13 mouse cellular contexts compared by ENCODE assay signal in the genomic region with DNA sequence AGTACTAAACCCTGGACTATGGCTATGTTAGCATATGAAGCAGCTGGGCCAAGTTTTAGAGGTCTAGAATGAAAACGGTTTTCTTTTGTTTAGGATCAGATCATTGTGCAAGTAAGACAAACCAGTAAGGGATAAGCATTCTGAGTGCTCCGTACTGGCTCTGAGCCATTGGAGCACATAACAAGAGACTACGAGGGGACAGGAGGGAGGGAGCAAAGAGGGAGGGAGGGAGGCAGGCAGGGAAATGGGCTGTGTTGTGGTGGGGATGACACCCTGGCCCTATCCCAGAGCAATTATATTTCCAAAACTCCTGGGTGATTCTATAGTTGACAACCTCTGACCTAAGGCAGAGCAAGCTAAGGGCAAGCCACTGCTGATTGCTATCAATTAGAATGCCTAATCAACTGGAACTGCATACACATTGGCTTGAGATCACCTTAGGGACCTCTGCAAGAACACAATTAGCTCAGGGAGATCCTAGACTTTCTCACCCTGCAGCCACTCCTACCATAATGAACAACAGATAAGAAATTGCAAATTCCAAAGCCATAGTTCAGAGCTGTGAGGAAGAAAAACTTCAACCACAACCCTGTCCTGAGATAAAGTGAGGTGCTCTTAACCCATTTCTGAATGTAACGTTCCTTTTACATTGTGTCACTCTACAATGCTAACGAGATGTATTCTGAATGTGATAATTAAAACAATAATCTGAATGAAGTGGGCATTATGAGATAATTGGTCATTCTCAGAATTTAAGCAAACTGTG.
DNase-seq lines count a peak whose midpoint lies in the region; ATAC-seq lines count a peak whose summit lies in the region.
"Had no signal": no experiment of that assay in that cellular context is flagged by ENCODE, and none has a peak within 500 bp of the region (broad histone marks: within the 10 kb centered on the region; RNA-seq: fewer than 3 reads in every experiment).

No protein-coding gene starts in this region.

- H3K27me3 ChIP-seq in forebrain, embryonic 11.5 days (ENCODE audit: control insufficient read depth, insufficient read depth, low read length) = no peaks in the 10 kb centered on the region
- peaks cover 7% of the 10 kb centered on the region; the same call in 1 of the 2 replicates for H3K27me3 ChIP-seq in forebrain, embryonic 10.5 days (ENCODE audit: poor library complexity, severe bottlenecking)
- H3K27me3 ChIP-seq in neural tube, embryonic 11.5 days (ENCODE audit: control insufficient read depth, insufficient read depth, low read length) = no peaks in the 10 kb centered on the region
- H3K27me3 ChIP-seq in midbrain, embryonic 13.5 days = 0 out of 2 replicates have a peak, but pooled peaks cover 7% of the 10 kb centered on the region
- H3K27me3 ChIP-seq in heart, embryonic 11.5 days (ENCODE audit: control insufficient read depth, insufficient read depth, low read length) = no peaks in the 10 kb centered on the region
- H3K27me3 ChIP-seq: megakaryocyte, embryonic 14.5 days had no signal

- H3K27ac ChIP-seq in forebrain, embryonic 11.5 days (ENCODE audit: low read depth, low read length) = no peak overlapping the region
- no peak overlapping the region for H3K27ac ChIP-seq in forebrain, embryonic 10.5 days
- H3K27ac ChIP-seq in neural tube, embryonic 11.5 days (ENCODE audit: low read depth, low read length) = no peak overlapping the region
- no peak overlapping the region for H3K27ac ChIP-seq in midbrain, embryonic 13.5 days
- H3K27ac ChIP-seq in heart, embryonic 11.5 days (ENCODE audit: low read depth, low read length) = no peak overlapping the region

- H3K36me3 ChIP-seq in forebrain, embryonic 11.5 days (ENCODE audit: control insufficient read depth, insufficient read depth, low read length) = no peaks in the 10 kb centered on the region
- H3K36me3 ChIP-seq in forebrain, embryonic 10.5 days (replicated peaks) = peaks cover 5% of the 10 kb centered on the region; the same call in 1 of the 2 replicates
- H3K36me3 ChIP-seq in neural tube, embryonic 11.5 days (ENCODE audit: control insufficient read depth, insufficient read depth, low read length) = no peaks in the 10 kb centered on the region
- no peaks in the 10 kb centered on the region for H3K36me3 ChIP-seq in midbrain, embryonic 13.5 days
- no peaks in the 10 kb centered on the region for H3K36me3 ChIP-seq in heart, embryonic 11.5 days (ENCODE audit: control insufficient read depth, insufficient read depth, low read length)

- H3K9me3 ChIP-seq in forebrain, embryonic 11.5 days (ENCODE audit: control insufficient read depth, low read length) = no peaks in the 10 kb centered on the region
- H3K9me3 ChIP-seq in forebrain, embryonic 10.5 days = no peaks in the 10 kb centered on the region
- no peaks in the 10 kb centered on the region for H3K9me3 ChIP-seq in neural tube, embryonic 11.5 days (ENCODE audit: control insufficient read depth, low read length)
- no peaks in the 10 kb centered on the region for H3K9me3 ChIP-seq in midbrain, embryonic 13.5 days
- no peaks in the 10 kb centered on the region for H3K9me3 ChIP-seq in heart, embryonic 11.5 days (replicated peaks; ENCODE audit: control insufficient read depth, low read length)
- H3K9me3 ChIP-seq: megakaryocyte, embryonic 14.5 days had no signal

- WGBS in forebrain, embryonic 11.5 days = 21% methylated on average over 5 of the region's 5 CpGs
- WGBS in forebrain, embryonic 10.5 days = 39% methylated on average over 5 of the region's 5 CpGs
- 65% methylated on average over 5 of the region's 5 CpGs for WGBS in neural tube, embryonic 11.5 days
- WGBS in midbrain, embryonic 13.5 days = 31% methylated on average over 5 of the region's 5 CpGs
- 66% methylated on average over 5 of the region's 5 CpGs for WGBS in heart, embryonic 11.5 days (ENCODE audit: insufficient replicate concordance)

- peaks cover 5% of the 10 kb centered on the region; the same call in 1 of the 2 replicates for H3K4me1 ChIP-seq in forebrain, embryonic 11.5 days (replicated peaks; ENCODE audit: control insufficient read depth, insufficient read depth, low read length)
- peaks cover 57% of the 10 kb centered on the region for H3K4me1 ChIP-seq in forebrain, embryonic 10.5 days
- H3K4me1 ChIP-seq in neural tube, embryonic 11.5 days (ENCODE audit: control insufficient read depth, insufficient read depth, low read length) = no peaks in the 10 kb centered on the region
- peaks cover 48% of the 10 kb centered on the region for H3K4me1 ChIP-seq in midbrain, embryonic 13.5 days (replicated peaks)
- peaks cover 11% of the 10 kb centered on the region; the same call in 1 of the 2 replicates for H3K4me1 ChIP-seq in heart, embryonic 11.5 days (ENCODE audit: control insufficient read depth, insufficient read depth, low read length)

- no peak overlapping the region for H3K9ac ChIP-seq in forebrain, embryonic 11.5 days (ENCODE audit: low read length)
- H3K9ac ChIP-seq in neural tube, embryonic 11.5 days (ENCODE audit: low read length) = no peak overlapping the region
- no peak overlapping the region for H3K9ac ChIP-seq in midbrain, embryonic 13.5 days (replicated peaks)
- H3K9ac ChIP-seq in heart, embryonic 11.5 days (ENCODE audit: low read depth, low read length) = no peak overlapping the region

- peak; percentile 42 for ATAC-seq in forebrain, embryonic 11.5 days (replicated peaks; ENCODE audit: low FRiP score)
- ATAC-seq in neural tube, embryonic 11.5 days (ENCODE audit: insufficient read depth, low FRiP score, low TSS enrichment) = peak; percentile 27; the same call in 1 of the 2 replicates
- peak; percentile 85 for ATAC-seq in midbrain, embryonic 13.5 days
- ATAC-seq in heart, embryonic 11.5 days (replicated peaks; ENCODE audit: insufficient number of reproducible peaks, low FRiP score, low TSS enrichment) = no peak

- no peak for DNase-seq in forebrain, embryonic 11.5 days (ENCODE audit: low spot score)
- DNase-seq in forebrain, embryonic 10.5 days (ENCODE audit: extremely low spot score, low spot score) = no peak
- no peak for DNase-seq in neural tube, embryonic 11.5 days (ENCODE audit: low spot score)
- no peak for DNase-seq in neural tube, embryonic 10.5 days (ENCODE audit: extremely low spot score, low spot score)
- DNase-seq in urinary bladder, postnatal 14 days (ENCODE audit: low spot score) = no peak
- DNase-seq in adrenal gland, postnatal 14 days = no peak
- DNase-seq: gastrocnemius, postnatal 36 days; heart, postnatal 10 days; kidney, postnatal 14 days had no signal

- no peak overlapping the region for H3K4me3 ChIP-seq in forebrain, embryonic 11.5 days (ENCODE audit: low read depth, low read length)
- no peak overlapping the region for H3K4me3 ChIP-seq in forebrain, embryonic 10.5 days
- no peak overlapping the region for H3K4me3 ChIP-seq in neural tube, embryonic 11.5 days (ENCODE audit: low read depth, low read length)
- no peak overlapping the region for H3K4me3 ChIP-seq in midbrain, embryonic 13.5 days (replicated peaks)
- no peak overlapping the region for H3K4me3 ChIP-seq in heart, embryonic 11.5 days (ENCODE audit: low read depth, low read length)
- H3K4me3 ChIP-seq: megakaryocyte, embryonic 14.5 days had no signal

- H3K4me2 ChIP-seq in forebrain, embryonic 11.5 days (ENCODE audit: low read depth, low read length, severe bottlenecking) = no peak overlapping the region
- no peak overlapping the region for H3K4me2 ChIP-seq in neural tube, embryonic 11.5 days (ENCODE audit: low read depth)
- no peak overlapping the region for H3K4me2 ChIP-seq in midbrain, embryonic 13.5 days (replicated peaks)
- no peak overlapping the region for H3K4me2 ChIP-seq in heart, embryonic 11.5 days
- H3K4me2 ChIP-seq: liver, embryonic 11.5 days had no signal
